Mouse (Mus musculus): Measurements from ENCODE around the gene Smarca2.
"Not testable (repeated sequence)": the region's sequence is repeated elsewhere in the genome, so short reads cannot be mapped to it uniquely, and the experiment has no call there.

Smarca2 gene

GRCm38 (mm10) chr19:26617287-26617686, 12.4 kb downstream of the Smarca2 start:
- no peak for DNase-seq

GRCm38 (mm10) chr19:26630712-26631235, 25.9 kb downstream of the Smarca2 start:
- peak; percentile 28 for DNase-seq

- no peak for DNase-seq
Observed at GRCm38 (mm10) chr19:26632228-26632627, 27.4 kb downstream of the Smarca2 start.

- no peak for DNase-seq
Observed at GRCm38 (mm10) chr19:26640556-26640955, 35.7 kb downstream of the Smarca2 start.

- no peak for DNase-seq
Observed at GRCm38 (mm10) chr19:26641269-26641668, 36.4 kb downstream of the Smarca2 start.

- no peak for DNase-seq
Observed at GRCm38 (mm10) chr19:26643011-26643410, 38.2 kb downstream of the Smarca2 start.

- no peak for DNase-seq
Observed at GRCm38 (mm10) chr19:26643936-26644335, 39.1 kb downstream of the Smarca2 start.

GRCm38 (mm10) chr19:26645016-26645415, 40.2 kb downstream of the Smarca2 start:
- DNase-seq: no peak

GRCm38 (mm10) chr19:26646128-26646527, 41.3 kb downstream of the Smarca2 start:
- no peak for DNase-seq

GRCm38 (mm10) chr19:26650585-26651273, 45.9 kb downstream of the Smarca2 start:
- DNase-seq: no peak

GRCm38 (mm10) chr19:26658324-26658723, 53.5 kb downstream of the Smarca2 start:
- no peak for DNase-seq

- DNase-seq: no peak
Observed at GRCm38 (mm10) chr19:26659976-26660375, 55.1 kb downstream of the Smarca2 start.

GRCm38 (mm10) chr19:26661198-26661597, 56.3 kb downstream of the Smarca2 start:
- DNase-seq: no peak

- no peak for DNase-seq
Observed at GRCm38 (mm10) chr19:26666303-26666702, 61.5 kb downstream of the Smarca2 start.

- DNase-seq: no peak
Observed at GRCm38 (mm10) chr19:26670089-26670488, 65.2 kb downstream of the Smarca2 start.

GRCm38 (mm10) chr19:26671413-26671812, 66.6 kb downstream of the Smarca2 start:
- not testable (repeated sequence) for DNase-seq

- DNase-seq: no peak
Observed at GRCm38 (mm10) chr19:26675917-26676316, 71.1 kb downstream of the Smarca2 start.

GRCm38 (mm10) chr19:26678543-26678942, 73.7 kb downstream of the Smarca2 start:
- no peak for DNase-seq

GRCm38 (mm10) chr19:26679674-26680073, 74.8 kb downstream of the Smarca2 start:
- no peak for DNase-seq

GRCm38 (mm10) chr19:26681549-26681948, 76.7 kb downstream of the Smarca2 start:
- no peak for DNase-seq

GRCm38 (mm10) chr19:26682130-26682529, 77.3 kb downstream of the Smarca2 start:
- no peak for DNase-seq

GRCm38 (mm10) chr19:26682731-26683130, 77.9 kb downstream of the Smarca2 start:
- no peak for DNase-seq

- no peak for DNase-seq
Observed at GRCm38 (mm10) chr19:26683731-26684130, 78.9 kb downstream of the Smarca2 start.

GRCm38 (mm10) chr19:26690516-26690915, 85.7 kb downstream of the Smarca2 start:
- DNase-seq: no peak

- DNase-seq: no peak
Observed at GRCm38 (mm10) chr19:26697107-26697506, 92.3 kb downstream of the Smarca2 start.

All from kidney, adult 11 months (tissue).